Mouse (Mus musculus): ENCODE measurements around the gene Myo18a. TPM values are rescaled to one million over a fixed set of nuclear protein-coding genes. Genes with fewer than 3 reads are reported as not detected.
A peak's percentile ranks its signal among the peaks of the same experiment; 100 is the strongest.

Gene Myo18a
- polyA plus RNA-seq, 1 experiment from 2014 or later = 43.7 TPM

DNA sequence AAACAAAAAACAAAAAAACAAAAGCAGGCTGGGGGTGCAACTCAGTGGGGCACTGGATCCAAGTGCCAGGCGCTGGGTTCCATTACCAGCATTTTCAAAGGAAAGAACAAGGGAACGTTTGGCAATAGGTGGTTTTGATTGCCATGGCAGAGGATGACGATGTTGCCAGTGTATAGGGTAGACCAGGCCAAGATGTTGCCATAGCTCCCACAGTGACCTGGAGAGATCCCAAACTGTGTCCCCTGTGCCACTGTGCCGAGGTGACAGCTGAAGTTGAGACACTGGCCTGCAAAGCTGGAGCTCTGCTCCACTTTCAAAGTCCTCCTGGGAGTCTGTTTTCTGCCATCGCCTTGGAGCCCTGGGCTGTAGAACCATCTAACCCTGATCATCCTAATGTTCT lies 14.1 kb upstream of the Myo18a start:
- H3K4me1 ChIP-seq (replicated peaks) = no peaks in the 10 kb centered on the region
- ATAC-seq (ENCODE audit: low FRiP score, low read depth) = no peak
- H3K9me3 ChIP-seq = no peaks in the 10 kb centered on the region
- no peaks in the 10 kb centered on the region for H3K36me3 ChIP-seq
- no peak overlapping the region for H3K4me3 ChIP-seq
- H3K27me3 ChIP-seq = no peaks in the 10 kb centered on the region
- H3K27ac ChIP-seq (replicated peaks) = no peak overlapping the region
- no peak overlapping the region for H3K4me2 ChIP-seq
- WGBS = 79% methylated on average over 5 of the region's 5 CpGs
- no peak overlapping the region for H3K9ac ChIP-seq

DNA sequence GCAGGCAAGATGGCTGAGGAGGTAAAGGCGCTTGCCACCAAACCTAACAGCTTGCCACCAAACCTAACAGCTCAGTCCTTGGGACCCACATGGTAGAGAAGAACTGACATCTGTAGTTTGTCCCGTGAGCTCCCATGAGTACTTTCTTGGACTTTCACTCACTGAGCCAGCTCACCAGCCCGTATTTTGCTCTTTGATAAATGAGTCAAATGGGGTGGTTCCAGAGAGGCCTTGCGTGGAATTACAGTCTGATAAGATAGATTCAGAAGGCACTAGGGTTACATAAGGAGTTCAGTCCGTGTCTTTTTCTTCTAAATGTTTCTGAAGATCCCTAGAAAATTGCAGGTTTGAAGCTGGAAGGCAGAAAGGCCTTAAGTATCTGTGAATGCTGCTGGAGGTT lies 10.5 kb upstream of the Myo18a start:
- Histone ChIP-seq H3K27ac (replicated peaks) (no peak overlapping the region), H3K4me1 (replicated peaks) (no peaks in the 10 kb centered on the region), H3K4me3 (no peak overlapping the region), H3K27me3 (no peaks in the 10 kb centered on the region), H3K4me2 (no peak overlapping the region), H3K9me3 (no peaks in the 10 kb centered on the region), H3K9ac (no peak overlapping the region), H3K36me3 (no peaks in the 10 kb centered on the region)
- ATAC-seq (ENCODE audit: low FRiP score, low read depth) = no peak
- 87% methylated on average over 5 of the region's 5 CpGs for WGBS

DNA sequence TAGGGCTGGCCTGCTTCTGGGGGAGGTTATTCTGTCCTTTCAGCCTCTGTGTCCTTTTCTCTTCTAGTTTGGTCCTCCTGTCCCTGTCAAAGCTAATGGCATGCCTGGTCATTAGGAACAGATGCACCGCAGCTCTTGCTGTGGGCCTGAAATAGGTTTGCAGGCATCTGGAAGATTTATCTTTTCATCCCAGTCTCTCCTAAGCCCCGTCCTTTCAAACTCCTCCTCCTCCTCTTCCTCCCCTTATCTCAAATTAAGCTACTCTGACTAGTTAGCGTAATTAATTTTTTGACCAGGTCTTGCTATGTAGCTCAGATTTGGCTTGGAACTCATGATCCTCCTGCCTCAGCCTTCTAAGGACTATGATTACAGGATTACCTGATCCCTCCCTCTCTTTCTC lies 9.6 kb upstream of the Myo18a start:
- H3K27ac ChIP-seq (replicated peaks) = no peak overlapping the region

DNA sequence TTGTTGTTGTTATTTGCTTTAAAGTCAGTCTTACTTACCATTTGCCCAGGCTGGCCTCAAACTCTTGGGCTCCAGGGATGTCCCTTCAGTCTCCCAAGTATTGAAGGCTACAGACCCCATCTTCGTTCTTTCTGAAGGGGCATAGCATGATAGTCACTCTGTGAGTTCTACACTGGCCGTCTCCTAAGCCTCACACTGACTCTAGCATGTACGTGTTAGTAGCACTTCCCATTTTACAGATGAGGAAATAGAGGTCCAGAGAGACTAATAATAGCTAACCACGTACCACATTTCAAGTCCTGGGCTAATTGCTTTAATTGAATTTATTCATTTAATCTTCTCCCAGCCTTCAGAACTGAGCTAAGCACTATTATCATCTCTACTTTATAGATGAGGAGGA lies 3.0 kb upstream of the Myo18a start:
- Histone ChIP-seq H3K9ac (no peak overlapping the region), H3K36me3 (no peaks in the 10 kb centered on the region), H3K9me3 (no peaks in the 10 kb centered on the region), H3K4me3 (no peak overlapping the region), H3K27ac (replicated peaks) (no peak overlapping the region), H3K27me3 (no peaks in the 10 kb centered on the region), H3K4me2 (no peak overlapping the region), H3K4me1 (replicated peaks) (peaks cover 19% of the 10 kb centered on the region)
- 84% methylated on average over 4 of the region's 4 CpGs for WGBS
- ATAC-seq (ENCODE audit: low FRiP score, low read depth) = no peak

More for the DNA sequence above, 9.6 kb upstream of the Myo18a start:
- ATAC-seq (ENCODE audit: low FRiP score, low read depth) = no peak
- Histone ChIP-seq H3K27me3 (no peaks in the 10 kb centered on the region), H3K4me3 (no peak overlapping the region), H3K9ac (no peak overlapping the region), H3K4me1 (replicated peaks) (no peaks in the 10 kb centered on the region), H3K4me2 (no peak overlapping the region), H3K36me3 (no peaks in the 10 kb centered on the region), H3K9me3 (no peaks in the 10 kb centered on the region)
- 78% methylated on average over 3 of the region's 3 CpGs for WGBS

DNA sequence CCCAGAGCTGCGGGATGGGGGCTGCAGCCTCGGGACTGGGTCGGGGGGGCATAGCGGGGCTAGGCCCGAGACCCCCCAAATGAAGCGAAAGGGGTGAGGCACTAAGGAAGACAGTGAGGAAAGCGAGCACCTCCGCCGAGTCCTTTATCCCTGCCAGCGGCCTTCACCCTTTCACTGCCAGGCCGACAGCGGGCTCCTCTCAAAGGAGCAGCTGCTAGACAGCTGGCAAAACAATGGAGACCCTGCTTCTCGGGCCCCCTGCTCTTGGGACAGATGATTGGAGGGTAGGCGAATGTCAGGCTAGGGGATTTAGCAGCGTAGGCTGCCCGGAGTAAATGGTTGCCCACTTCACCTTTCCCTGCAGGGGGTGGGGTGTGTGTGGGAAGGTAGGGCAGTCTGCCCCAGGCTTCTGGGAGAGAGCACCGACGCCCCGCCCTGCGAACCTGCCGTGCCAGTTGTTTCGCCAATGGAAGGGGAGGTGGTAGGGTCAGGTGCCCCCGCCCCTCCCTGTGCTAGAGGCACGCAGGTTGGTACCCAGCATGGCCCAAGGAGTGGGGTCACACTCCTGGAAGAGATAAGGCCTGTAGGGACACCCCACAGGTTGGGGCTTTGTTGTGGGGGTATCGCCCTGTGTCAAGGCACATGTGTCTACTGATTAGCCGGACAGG lies 761 bp downstream of the Myo18a start:
- WGBS = 3% methylated on average over 26 of the region's 26 CpGs
- peak; percentile 39 for ATAC-seq (ENCODE audit: low FRiP score, low read depth)

GRCm38 (mm10) chr11:77764694-77765458 lies 1.8 kb downstream of the Myo18a start:
- H3K27ac ChIP-seq (replicated peaks) = no peak overlapping the region
- peak overlapping the region; percentile 98; the same call in 1 of the 2 replicates for H3K9ac ChIP-seq

More for the DNA sequence above, 761 bp downstream of the Myo18a start:
- peak overlapping the region; percentile 96 for H3K4me2 ChIP-seq
- H3K27ac ChIP-seq (replicated peaks) = peak overlapping the region; percentile 90
- H3K9ac ChIP-seq = peak overlapping the region; percentile 98
- H3K27me3 ChIP-seq = no peaks in the 10 kb centered on the region
- peaks cover 39% of the 10 kb centered on the region for H3K4me1 ChIP-seq (replicated peaks)
- peak overlapping the region; percentile 78 for H3K4me3 ChIP-seq
- no peaks in the 10 kb centered on the region for H3K36me3 ChIP-seq
- H3K9me3 ChIP-seq = no peaks in the 10 kb centered on the region

GRCm38 (mm10) chr11:77765459-77765777 lies 2.4 kb downstream of the Myo18a start:
- no peak overlapping the region for H3K4me3 ChIP-seq
- 42% methylated on average over 4 of the region's 4 CpGs for WGBS
- no peak for ATAC-seq (ENCODE audit: low FRiP score, low read depth)
- H3K9ac ChIP-seq = no peak overlapping the region
- no peak overlapping the region for H3K27ac ChIP-seq (replicated peaks)
- H3K36me3 ChIP-seq = no peaks in the 10 kb centered on the region
- no peaks in the 10 kb centered on the region for H3K9me3 ChIP-seq
- H3K4me1 ChIP-seq (replicated peaks) = peaks cover 39% of the 10 kb centered on the region
- H3K4me2 ChIP-seq = peak overlapping the region; percentile 96
- no peaks in the 10 kb centered on the region for H3K27me3 ChIP-seq

More at GRCm38 (mm10) chr11:77764694-77765458, 1.8 kb downstream of the Myo18a start:
- H3K9me3 ChIP-seq = no peaks in the 10 kb centered on the region
- ATAC-seq (ENCODE audit: low FRiP score, low read depth) = no peak
- no peaks in the 10 kb centered on the region for H3K27me3 ChIP-seq
- 41% methylated on average over 9 of the region's 9 CpGs for WGBS
- H3K4me1 ChIP-seq (replicated peaks) = peaks cover 39% of the 10 kb centered on the region
- H3K36me3 ChIP-seq = no peaks in the 10 kb centered on the region
- H3K4me2 ChIP-seq = peak overlapping the region; percentile 96
- H3K4me3 ChIP-seq = peak overlapping the region; percentile 78

GRCm38 (mm10) chr11:77766351-77767001 lies 3.4 kb downstream of the Myo18a start:
- Histone ChIP-seq H3K9me3 (no peaks in the 10 kb centered on the region), H3K36me3 (no peaks in the 10 kb centered on the region), H3K27ac (replicated peaks) (peak overlapping the region; percentile 38), H3K9ac (peak overlapping the region; percentile 26), H3K27me3 (no peaks in the 10 kb centered on the region), H3K4me3 (peak overlapping the region; percentile 29), H3K4me2 (peak overlapping the region; percentile 96), H3K4me1 (replicated peaks) (peaks cover 39% of the 10 kb centered on the region)
- no peak for ATAC-seq (ENCODE audit: low FRiP score, low read depth)
- WGBS = 3% methylated on average over 33 of the region's 35 CpGs

DNA sequence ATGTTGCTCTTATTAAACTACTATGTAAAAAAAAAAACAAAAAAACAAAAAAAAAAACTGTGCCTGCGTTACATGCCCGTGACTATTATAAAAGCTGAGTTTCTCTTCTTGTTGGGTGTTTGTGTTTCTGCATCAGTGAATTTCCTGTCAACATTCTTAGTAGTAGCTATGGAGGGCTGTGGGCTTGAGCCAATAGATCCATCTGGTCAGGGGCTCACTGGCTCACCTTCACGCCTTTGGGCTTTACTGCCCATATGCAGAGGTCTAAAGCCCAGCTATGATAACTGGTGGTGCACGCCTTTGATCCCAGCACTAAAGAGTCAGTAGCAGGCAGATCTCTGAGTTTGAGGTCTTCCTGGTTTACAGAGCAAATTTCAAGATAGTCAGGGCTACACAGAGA lies 6.5 kb downstream of the Myo18a start:
- 75% methylated on average over 4 of the region's 4 CpGs for WGBS
- no peak overlapping the region for H3K4me3 ChIP-seq
- no peak overlapping the region for H3K4me2 ChIP-seq
- H3K27me3 ChIP-seq = no peaks in the 10 kb centered on the region
- H3K27ac ChIP-seq (replicated peaks) = no peak overlapping the region
- no peaks in the 10 kb centered on the region for H3K9me3 ChIP-seq
- H3K9ac ChIP-seq = no peak overlapping the region
- H3K36me3 ChIP-seq = no peaks in the 10 kb centered on the region
- peaks cover 29% of the 10 kb centered on the region for H3K4me1 ChIP-seq (replicated peaks)
- no peak for ATAC-seq (ENCODE audit: low FRiP score, low read depth)

GRCm38 (mm10) chr11:77770346-77770745 lies 7.3 kb downstream of the Myo18a start:
- H3K9ac ChIP-seq = no peak overlapping the region
- H3K27ac ChIP-seq (replicated peaks) = no peak overlapping the region
- 81% methylated on average over 8 of the region's 8 CpGs for WGBS
- no peaks in the 10 kb centered on the region for H3K9me3 ChIP-seq
- no peak overlapping the region for H3K4me2 ChIP-seq
- no peaks in the 10 kb centered on the region for H3K36me3 ChIP-seq
- no peaks in the 10 kb centered on the region for H3K27me3 ChIP-seq
- H3K4me3 ChIP-seq = no peak overlapping the region
- peaks cover 21% of the 10 kb centered on the region for H3K4me1 ChIP-seq (replicated peaks)
- no peak for ATAC-seq (ENCODE audit: low FRiP score, low read depth)

DNA sequence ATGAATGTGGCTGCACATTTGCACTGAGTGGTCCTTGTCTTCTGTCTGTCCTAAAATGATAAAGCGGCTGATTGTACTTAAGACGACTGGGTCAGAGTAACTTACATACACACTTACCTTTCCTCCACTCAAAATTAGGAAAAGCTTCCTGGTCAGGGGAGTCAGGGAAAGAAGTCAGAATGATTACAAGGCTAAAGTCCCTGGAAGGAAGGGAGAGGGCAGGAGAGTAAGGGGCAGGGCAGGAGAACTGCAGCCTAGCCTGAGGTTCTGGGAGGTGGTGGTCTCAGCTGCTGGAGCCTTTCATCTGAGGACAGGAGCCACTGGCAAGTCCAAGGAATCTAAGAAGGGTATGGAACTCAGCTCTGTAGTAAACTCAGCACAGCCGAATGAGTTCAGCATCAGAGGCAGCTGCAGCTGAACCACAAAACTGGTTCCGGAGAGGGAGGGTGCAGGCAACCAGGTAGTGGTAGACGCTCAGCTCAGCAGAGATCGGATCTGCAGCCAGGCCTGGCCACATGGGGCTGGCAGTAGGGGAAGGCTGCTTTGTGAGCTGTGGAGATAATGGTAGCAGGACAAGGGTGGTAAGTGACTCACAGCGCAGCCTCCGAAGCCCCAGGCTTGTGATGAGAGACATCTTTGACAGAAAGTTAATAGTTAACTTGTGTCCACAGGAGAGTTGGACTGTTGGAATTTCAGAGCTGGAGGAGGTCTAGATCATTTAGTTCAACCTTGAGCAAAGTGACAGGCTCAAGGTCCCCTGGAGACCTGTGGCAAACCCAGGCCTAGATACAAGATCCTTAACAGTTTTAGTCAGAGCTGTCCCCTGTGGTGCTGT lies 9.1 kb downstream of the Myo18a start:
- no peak overlapping the region for H3K4me3 ChIP-seq
- no peak overlapping the region for H3K27ac ChIP-seq (replicated peaks)
- ATAC-seq (ENCODE audit: low FRiP score, low read depth) = no peak
- 56% methylated on average over 8 of the region's 8 CpGs for WGBS
- no peaks in the 10 kb centered on the region for H3K9me3 ChIP-seq
- H3K9ac ChIP-seq = no peak overlapping the region
- no peaks in the 10 kb centered on the region for H3K27me3 ChIP-seq
- no peak overlapping the region for H3K4me2 ChIP-seq
- peaks cover 12% of the 10 kb centered on the region for H3K4me1 ChIP-seq (replicated peaks)
- 0 out of 2 replicates have a peak, but pooled peaks cover under 1% of the 10 kb centered on the region for H3K36me3 ChIP-seq
